Mouse (Mus musculus) layer of hippocampus, postnatal 10 days (tissue): ENCODE measurements around the gene Tsnaxip1. TPM values are rescaled to one million over a fixed set of nuclear protein-coding genes. Genes with fewer than 3 reads are reported as not detected.
A peak's percentile ranks its signal among the peaks of the same experiment; 100 is the strongest.

Experiments used
- DNase-seq, 2 experiments: peaks; one replicate each; pipeline ENCODE4 v3.0.0; 2021; ENCODE audit warnings: low spot score in 2 of 2
- long read RNA-seq: library from polyadenylated mRNA; stranded (forward); transcript quantifications from one replicate; pipeline ENCODE4 v2.0.0, GENCODE M21; 2023
- total RNA-seq, 2 experiments: library from RNA; stranded (reverse); gene quantifications; 2 replicates each; pipeline ENCODE4 v1.2.3; 2021

Tsnaxip1 gene
- total RNA-seq: under 1 TPM; 0.33 to 0.53 TPM
- long read RNA-seq, partial matches to known transcripts: 0 of 1 reads
- long read RNA-seq, other reads (novel, unspliced or antisense): 0 of 1 reads

DNA sequence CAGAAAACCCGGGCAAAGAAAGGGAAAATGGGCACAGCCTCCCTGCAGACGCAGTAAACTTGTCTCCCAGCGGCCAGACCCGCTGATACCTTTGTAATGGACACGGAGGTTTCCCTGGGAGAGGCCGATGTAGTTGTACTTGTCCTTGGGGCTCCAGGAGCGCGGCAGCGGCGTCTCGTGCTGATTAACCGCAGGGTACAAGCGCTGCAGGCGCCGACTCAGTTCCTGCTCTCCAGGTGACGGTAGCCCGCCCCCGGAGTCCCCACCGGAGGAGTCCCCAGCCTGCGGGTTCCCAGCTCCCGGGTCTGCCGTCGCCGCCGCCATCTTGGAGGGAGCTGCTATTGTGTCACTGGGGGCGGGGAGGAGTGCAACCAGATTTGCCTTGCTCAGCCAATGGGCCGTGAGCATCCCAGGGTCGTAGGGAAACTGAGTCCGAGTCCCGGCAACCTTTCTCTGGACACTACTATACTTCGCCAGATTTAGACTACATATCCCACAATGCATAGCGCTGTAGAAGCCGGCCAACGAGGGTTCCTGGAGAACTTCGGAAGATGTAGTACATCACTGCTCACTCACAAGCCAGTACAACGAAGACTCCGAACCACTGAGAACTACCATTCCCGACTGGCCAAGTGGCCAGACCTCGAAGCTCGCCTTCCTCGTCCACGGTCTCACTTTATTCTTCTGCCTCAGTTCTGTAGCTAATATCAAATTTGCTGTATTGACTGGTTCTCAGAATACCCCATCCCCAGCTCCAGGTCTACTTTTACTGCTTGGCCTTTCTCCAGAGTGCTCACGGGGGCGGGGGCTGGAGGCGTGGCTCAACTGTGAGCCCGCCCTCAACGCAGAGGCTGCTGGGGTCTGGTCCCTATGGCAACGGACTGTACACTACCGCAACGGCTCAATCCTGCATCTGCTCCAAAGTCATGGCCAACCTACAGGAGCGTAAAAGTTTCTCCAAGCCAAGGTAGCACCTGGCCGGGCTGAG, at the start of gene Tsnaxip1, which contains the start of gene Ranbp10:
Gene Tsnaxip1, plus strand, starts transcription at position 871 of the 988 bp plus-strand sequence.
Gene Ranbp10, minus strand, starts transcription at position 490 of the 988 bp plus-strand sequence.
- DNase-seq: peak; percentile 93 to 94

DNA sequence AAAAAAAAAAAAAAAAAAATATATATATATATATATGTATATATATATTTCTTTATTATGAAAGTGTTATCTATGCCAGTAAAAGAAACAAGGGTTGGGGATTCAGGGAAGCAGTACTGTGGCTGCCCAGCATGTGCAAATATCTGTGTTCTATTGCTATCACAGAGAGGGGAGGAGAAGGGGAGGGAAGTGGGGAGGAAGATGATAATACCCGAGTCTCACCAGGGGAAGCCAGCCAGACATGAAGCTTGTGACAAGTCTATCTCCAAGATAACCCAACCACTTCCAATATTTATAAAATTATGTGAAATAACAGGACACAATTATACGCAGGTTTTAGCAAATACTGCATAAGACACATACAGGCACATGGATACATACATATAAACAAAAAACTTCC, 49.7 kb upstream of the Tsnaxip1 start:
- DNase-seq: no peak

- DNase-seq: no peak
Observed at GRCm38 (mm10) chr8:105780298-105780697, 47.2 kb upstream of the Tsnaxip1 start.

GRCm38 (mm10) chr8:105788241-105788640, 39.3 kb upstream of the Tsnaxip1 start:
- peak in 1 of 2 experiments; percentile 39 for DNase-seq

- DNase-seq: no peak
Observed at GRCm38 (mm10) chr8:105788927-105789326, 38.6 kb upstream of the Tsnaxip1 start.

DNA sequence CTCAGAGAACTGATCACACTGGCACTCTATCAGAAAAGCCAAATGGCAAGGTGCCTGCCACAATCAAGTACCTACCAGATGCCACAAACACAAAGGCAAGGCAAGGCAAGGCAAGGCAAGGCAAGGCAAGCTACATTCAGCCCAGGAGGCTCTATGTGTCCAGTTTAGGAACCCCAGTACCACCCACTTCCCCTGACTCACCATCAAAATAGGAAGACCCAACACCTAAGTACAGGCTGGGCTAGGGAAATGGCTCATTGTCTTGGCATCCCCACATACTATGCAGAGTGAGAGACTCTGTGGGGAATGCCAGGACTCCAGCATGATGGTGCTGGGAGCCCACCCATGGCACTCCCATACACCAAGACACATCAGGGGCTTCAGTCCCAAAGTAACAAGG, 37.9 kb upstream of the Tsnaxip1 start:
- peak in 1 of 2 experiments; percentile 9 for DNase-seq

DNA sequence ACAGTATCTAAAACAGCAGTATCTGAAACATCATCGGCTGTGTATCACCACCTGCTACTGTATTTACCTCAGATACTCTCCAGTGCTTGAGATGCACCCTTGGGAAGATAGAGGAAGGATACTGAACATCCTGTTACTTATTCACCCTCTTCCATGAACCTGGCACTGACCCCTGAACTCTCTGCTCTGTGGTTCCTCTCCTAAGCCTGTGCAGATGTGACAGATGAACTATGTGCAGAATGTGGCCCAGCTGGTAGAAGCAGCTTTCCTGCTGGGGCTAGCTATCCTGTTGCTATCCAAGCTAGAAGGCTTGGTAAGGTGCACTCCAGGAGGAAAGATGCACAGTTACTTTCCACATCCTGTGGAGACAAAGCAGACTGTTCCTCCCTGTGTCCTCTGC, 34.2 kb upstream of the Tsnaxip1 start:
- peak in 1 of 2 experiments; percentile 8 for DNase-seq

GRCm38 (mm10) chr8:105794009-105794598, 33.4 kb upstream of the Tsnaxip1 start:
- no peak for DNase-seq

GRCm38 (mm10) chr8:105795785-105796184, 31.7 kb upstream of the Tsnaxip1 start:
- no peak for DNase-seq

DNA sequence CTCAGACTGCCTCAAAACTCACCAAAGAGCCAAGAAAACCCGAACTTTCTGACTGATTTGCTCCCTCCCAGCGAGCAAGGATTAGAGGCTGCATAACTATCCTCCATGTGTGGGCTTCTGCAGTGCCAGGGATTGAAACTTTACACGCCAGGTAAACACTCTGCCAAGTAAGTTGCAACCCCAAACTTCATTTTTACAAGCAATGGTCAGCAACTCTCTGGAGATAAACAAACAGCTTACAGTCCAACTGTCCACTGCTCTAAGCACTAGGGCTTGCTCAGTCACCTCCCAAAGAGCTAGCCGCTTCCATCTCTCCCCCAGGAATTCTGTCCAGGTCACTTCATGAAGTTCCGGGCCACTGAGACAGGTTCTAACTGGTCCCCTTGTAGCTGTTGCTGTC, 29.1 kb upstream of the Tsnaxip1 start:
- DNase-seq: no peak

- peak; percentile 55 to 63 for DNase-seq
Observed at GRCm38 (mm10) chr8:105799091-105799812, 28.3 kb upstream of the Tsnaxip1 start.

DNA sequence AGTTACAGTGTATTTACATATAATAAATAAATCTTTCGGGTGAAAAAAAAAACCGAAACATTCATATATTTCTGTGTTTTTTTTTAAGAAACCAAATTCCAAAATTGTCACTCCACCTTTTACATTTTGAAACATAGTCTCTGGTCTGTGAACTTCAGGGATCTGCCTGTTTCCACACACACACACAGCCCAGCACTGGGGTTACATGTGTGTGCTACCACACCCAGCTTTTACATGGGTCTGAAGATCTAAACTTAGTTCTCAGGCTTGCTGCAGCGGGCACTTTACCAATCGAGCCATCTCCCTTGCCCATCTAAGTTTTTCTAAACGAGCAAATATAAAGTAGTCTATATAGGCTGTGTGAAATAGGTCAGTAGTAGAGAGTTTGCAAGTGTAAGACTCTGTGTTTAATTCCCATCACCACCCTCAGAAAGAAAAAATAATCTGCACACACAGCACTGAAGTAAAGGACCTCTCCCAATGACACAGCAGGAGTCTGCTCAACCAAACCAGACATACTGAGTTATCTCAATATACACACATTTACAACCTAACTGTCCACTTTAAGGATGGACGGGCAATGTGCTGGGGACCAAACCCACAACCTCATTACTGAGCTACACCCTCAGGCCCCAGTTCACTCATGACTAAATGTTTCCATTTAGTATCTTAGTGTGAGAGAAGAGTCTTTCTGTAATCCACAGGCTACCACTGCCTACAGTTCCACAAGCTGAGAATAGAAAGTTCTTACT, 26.2 kb upstream of the Tsnaxip1 start:
- DNase-seq: no peak

DNA sequence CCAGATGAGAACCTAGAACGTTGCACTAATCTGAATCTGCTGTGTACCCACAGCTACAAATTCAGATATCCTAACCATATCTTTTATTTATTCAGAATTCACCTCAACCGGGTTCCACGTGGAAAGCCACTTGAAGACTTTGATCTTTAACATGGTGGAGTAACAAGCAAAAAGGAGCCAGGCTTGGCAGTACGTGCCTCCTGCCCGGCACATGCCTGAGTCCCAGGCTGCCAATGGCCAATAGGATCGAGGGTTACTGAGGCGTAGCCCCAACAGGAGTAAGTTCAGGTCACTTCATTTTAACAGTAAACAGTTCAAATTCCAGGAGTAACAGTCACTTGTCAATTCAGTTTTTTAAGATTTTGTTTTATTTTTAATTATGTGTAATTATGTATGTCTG, 22.7 kb upstream of the Tsnaxip1 start:
- DNase-seq: no peak

DNA sequence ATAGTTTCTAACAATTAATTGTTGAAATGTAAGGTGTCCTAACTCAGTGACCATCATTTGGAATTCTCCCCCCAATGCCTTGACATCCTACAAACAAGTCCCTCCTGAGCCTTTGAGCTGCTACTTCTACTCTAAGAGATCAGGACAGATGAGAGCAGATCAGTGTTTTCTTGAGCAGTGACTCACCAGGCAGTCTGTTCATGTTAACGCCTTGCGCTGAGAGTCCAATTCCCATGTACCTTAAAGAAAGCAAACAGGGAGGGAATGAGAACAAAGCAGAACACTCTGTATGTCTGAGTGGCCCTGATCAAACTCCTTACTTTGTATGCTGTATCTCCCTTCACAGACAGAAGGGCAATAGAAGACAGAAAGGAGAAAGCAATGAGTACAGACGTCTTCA, 22.2 kb upstream of the Tsnaxip1 start:
- DNase-seq: no peak

- DNase-seq: no peak
Observed at GRCm38 (mm10) chr8:105805964-105806363, 21.6 kb upstream of the Tsnaxip1 start.

GRCm38 (mm10) chr8:105807766-105808165, 19.8 kb upstream of the Tsnaxip1 start:
- no peak for DNase-seq

DNA sequence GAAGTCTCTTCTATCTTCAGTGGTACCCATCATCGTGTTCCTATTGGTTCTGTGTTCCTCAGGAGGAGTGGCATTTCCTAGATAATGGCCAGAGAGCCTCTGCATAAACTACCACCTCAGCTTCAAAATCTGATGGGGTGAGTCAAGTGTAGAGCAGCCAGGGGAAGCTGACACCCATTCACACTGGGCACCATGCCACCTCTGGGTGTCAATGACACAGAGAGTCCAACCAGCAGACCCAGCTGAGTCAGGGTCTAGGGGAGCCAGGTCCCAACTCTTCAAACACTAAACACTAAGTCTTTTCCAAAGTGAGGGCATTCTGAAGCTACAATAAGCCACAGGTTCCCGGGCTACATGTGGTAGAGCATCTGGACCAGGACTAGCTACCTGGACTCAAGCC, 19.1 kb upstream of the Tsnaxip1 start:
- DNase-seq: no peak

GRCm38 (mm10) chr8:105810245-105810786, 17.2 kb upstream of the Tsnaxip1 start:
- DNase-seq: no peak

- no peak for DNase-seq
Observed at GRCm38 (mm10) chr8:105811061-105811460, 16.5 kb upstream of the Tsnaxip1 start.

GRCm38 (mm10) chr8:105811543-105811942, 16.0 kb upstream of the Tsnaxip1 start:
- DNase-seq: no peak
